13 mouse cellular contexts compared by ENCODE assay signal in genomic region chr8:61610546-61610945, GRCm38 (mm10).
A peak's percentile ranks its signal among the peaks of the same experiment; 100 is the strongest.
DNase-seq lines count a peak whose midpoint lies in the region; ATAC-seq and TF ChIP-seq lines count a peak whose summit lies in the region.
"Had no signal": no experiment of that assay in that cellular context is flagged by ENCODE, and none has a peak within 500 bp of the region (broad histone marks: within the 10 kb centered on the region; RNA-seq: fewer than 3 reads in every experiment).

No protein-coding gene starts in this region.

- no peaks in the 10 kb centered on the region for H3K9me3 ChIP-seq in hindbrain, postnatal 0 days (ENCODE audit: low read length)
- no peaks in the 10 kb centered on the region for H3K9me3 ChIP-seq in hindbrain, embryonic 16.5 days (ENCODE audit: control insufficient read depth, low read length)
- no peaks in the 10 kb centered on the region for H3K9me3 ChIP-seq in embryonic facial prominence, embryonic 12.5 days
- no peaks in the 10 kb centered on the region for H3K9me3 ChIP-seq in heart, embryonic 12.5 days (replicated peaks)
- H3K9me3 ChIP-seq in lung, postnatal 0 days (ENCODE audit: low read length): no peaks in the 10 kb centered on the region

- H3K4me2 ChIP-seq in hindbrain, postnatal 0 days (ENCODE audit: low read depth, low read length): no peak overlapping the region
- no peak overlapping the region for H3K4me2 ChIP-seq in hindbrain, embryonic 16.5 days (ENCODE audit: low read length)
- H3K4me2 ChIP-seq in embryonic facial prominence, embryonic 12.5 days (replicated peaks): no peak overlapping the region
- no peak overlapping the region for H3K4me2 ChIP-seq in heart, embryonic 12.5 days
- H3K4me2 ChIP-seq in lung, postnatal 0 days (replicated peaks; ENCODE audit: low read depth, low read length): no peak overlapping the region

- no peak for TF ChIP-seq CTCF in hindbrain, postnatal 0 days (IDR thresholded peaks at IDR 0.05; ENCODE audit: low read depth)
- TF ChIP-seq CTCF in lung, postnatal 0 days (IDR thresholded peaks at IDR 0.05): 0 out of 2 replicates have a peak, but pooled peaks have one; percentile 3

- H3K27me3 ChIP-seq in hindbrain, postnatal 0 days (ENCODE audit: insufficient read depth, low read length): no peaks in the 10 kb centered on the region
- H3K27me3 ChIP-seq in hindbrain, embryonic 16.5 days (replicated peaks; ENCODE audit: control insufficient read depth, insufficient read depth, low read length): no peaks in the 10 kb centered on the region
- no peaks in the 10 kb centered on the region for H3K27me3 ChIP-seq in embryonic facial prominence, embryonic 12.5 days
- H3K27me3 ChIP-seq in heart, embryonic 12.5 days (replicated peaks): no peaks in the 10 kb centered on the region
- H3K27me3 ChIP-seq in lung, postnatal 0 days (replicated peaks; ENCODE audit: insufficient read depth, low read length): no peaks in the 10 kb centered on the region
- H3K27me3 ChIP-seq: Patski had no signal

- H3K4me3 ChIP-seq in hindbrain, postnatal 0 days (ENCODE audit: low read length): no peak overlapping the region
- no peak overlapping the region for H3K4me3 ChIP-seq in hindbrain, embryonic 16.5 days (ENCODE audit: low read length)
- H3K4me3 ChIP-seq in embryonic facial prominence, embryonic 12.5 days: no peak overlapping the region
- no peak overlapping the region for H3K4me3 ChIP-seq in heart, embryonic 12.5 days
- no peak overlapping the region for H3K4me3 ChIP-seq in lung, postnatal 0 days (ENCODE audit: low read depth, low read length)
- H3K4me3 ChIP-seq: layer of hippocampus, adult 2 months; myocyte had no signal

- H3K9ac ChIP-seq in hindbrain, postnatal 0 days (replicated peaks; ENCODE audit: low read length): no peak overlapping the region
- no peak overlapping the region for H3K9ac ChIP-seq in hindbrain, embryonic 16.5 days (ENCODE audit: low read depth, low read length)
- no peak overlapping the region for H3K9ac ChIP-seq in embryonic facial prominence, embryonic 12.5 days
- no peak overlapping the region for H3K9ac ChIP-seq in heart, embryonic 12.5 days
- no peak overlapping the region for H3K9ac ChIP-seq in lung, postnatal 0 days (replicated peaks; ENCODE audit: low read depth)

- 78% methylated on average over 5 of the region's 5 CpGs for WGBS in hindbrain, postnatal 0 days
- WGBS in hindbrain, embryonic 16.5 days: 74% methylated on average over 5 of the region's 5 CpGs
- 51% methylated on average over 5 of the region's 5 CpGs for whole genome bisulfite sequencing in embryonic facial prominence, embryonic 12.5 days
- 74% methylated on average over 5 of the region's 5 CpGs for WGBS in heart, embryonic 12.5 days
- WGBS in lung, postnatal 0 days: 59% methylated on average over 5 of the region's 5 CpGs

- ATAC-seq in hindbrain, postnatal 0 days: no peak
- ATAC-seq in hindbrain, embryonic 16.5 days: no peak
- no peak for ATAC-seq in embryonic facial prominence, embryonic 12.5 days (ENCODE audit: insufficient number of reproducible peaks, insufficient read depth, low FRiP score, low TSS enrichment)
- ATAC-seq in heart, embryonic 12.5 days (ENCODE audit: insufficient number of reproducible peaks, low FRiP score): no peak
- ATAC-seq in lung, postnatal 0 days: peak; percentile 31; the same call in 1 of the 2 replicates
- ATAC-seq: Patski had no signal

- no peak for TF ChIP-seq EP300 in lung, postnatal 0 days (IDR thresholded peaks at IDR 0.05)

- H3K27ac ChIP-seq in hindbrain, postnatal 0 days: no peak overlapping the region
- no peak overlapping the region for H3K27ac ChIP-seq in hindbrain, embryonic 16.5 days (ENCODE audit: low read depth, low read length)
- peak overlapping the region; percentile 52 for H3K27ac ChIP-seq in embryonic facial prominence, embryonic 12.5 days
- 0 out of 2 replicates have a peak overlapping the region, but pooled peaks have one; percentile 11 for H3K27ac ChIP-seq in heart, embryonic 12.5 days (ENCODE audit: poor library complexity, severe bottlenecking)
- peak overlapping the region; percentile 15; the same call in 1 of the 2 replicates for H3K27ac ChIP-seq in lung, postnatal 0 days (ENCODE audit: low read length)
- H3K27ac ChIP-seq: layer of hippocampus, adult 2 months had no signal

- peak; percentile 14 for DNase-seq in hindbrain, postnatal 0 days (ENCODE audit: low spot score)
- DNase-seq in lung, postnatal 0 days (ENCODE audit: low spot score): peak; percentile 80
- DNase-seq in embryo, embryonic 9.5 days (ENCODE audit: extremely low spot score): no peak
- no peak for DNase-seq in left cerebral cortex, postnatal 4 days
- no peak for DNase-seq in MN1 (ENCODE audit: low spot score)
- DNase-seq: cerebellum, adult 11-12 months; kidney, adult 8-10 months had no signal

- H3K4me1 ChIP-seq in hindbrain, postnatal 0 days (ENCODE audit: insufficient read depth, low read length): no peaks in the 10 kb centered on the region
- H3K4me1 ChIP-seq in hindbrain, embryonic 16.5 days (ENCODE audit: control insufficient read depth, insufficient read depth, low read depth, low read length): peaks cover 4% of the 10 kb centered on the region
- H3K4me1 ChIP-seq in embryonic facial prominence, embryonic 12.5 days: peaks cover 22% of the 10 kb centered on the region; the same call in 1 of the 2 replicates
- peaks cover 30% of the 10 kb centered on the region for H3K4me1 ChIP-seq in heart, embryonic 12.5 days (replicated peaks)
- H3K4me1 ChIP-seq in lung, postnatal 0 days (ENCODE audit: insufficient read depth, low read depth, low read length): no peaks in the 10 kb centered on the region; the same call in 1 of the 2 replicates

- intact Hi-C loops in left cerebral cortex, postnatal 4 days (cut with DNase I): no loop called here

- no peaks in the 10 kb centered on the region for H3K36me3 ChIP-seq in hindbrain, postnatal 0 days (ENCODE audit: insufficient read depth, low read length)
- H3K36me3 ChIP-seq in hindbrain, embryonic 16.5 days (ENCODE audit: control insufficient read depth, insufficient read depth, low read length): no peaks in the 10 kb centered on the region
- no peaks in the 10 kb centered on the region for H3K36me3 ChIP-seq in embryonic facial prominence, embryonic 12.5 days
- H3K36me3 ChIP-seq in heart, embryonic 12.5 days: no peaks in the 10 kb centered on the region; the same call in 1 of the 2 replicates
- no peaks in the 10 kb centered on the region for H3K36me3 ChIP-seq in lung, postnatal 0 days (ENCODE audit: insufficient read depth, low read length)

Comparison
In these comparisons a context has a peak if more than half of its experiments do, and no peak if none do; other contexts are left out.
1. DNase-seq: peak in hindbrain, postnatal 0 days (single experiment) and lung, postnatal 0 days (single experiment); none in embryo, embryonic 9.5 days (single experiment), left cerebral cortex, postnatal 4 days (single experiment) and MN1 (single experiment).
2. H3K27ac ChIP-seq: peak in embryonic facial prominence, embryonic 12.5 days (single experiment), heart, embryonic 12.5 days (single experiment) and lung, postnatal 0 days (single experiment); none in hindbrain, postnatal 0 days (single experiment) and hindbrain, embryonic 16.5 days (single experiment).